Mouse (Mus musculus) spleen, adult 2 months (tissue): ENCODE data around the gene Gm16253.

Experiments used
- CTCF ChIP-seq: fragments of 200-500 bp; IDR thresholded peaks from 2 replicates; pipeline ENCODE4 v1.5.1; 2011; ENCODE audit warnings: mild to moderate bottlenecking, inconsistent platforms; ENCODE audit not compliant: insufficient read depth, insufficient read length, insufficient replicate concordance; ENCODE audit errors: extremely low read depth
- POLR2A ChIP-seq: fragments of 200-500 bp; IDR thresholded peaks from 2 replicates; pipeline ENCODE4 v1.6.1; 2011; ENCODE audit warnings: low read depth, low read length, inconsistent platforms

DNA sequence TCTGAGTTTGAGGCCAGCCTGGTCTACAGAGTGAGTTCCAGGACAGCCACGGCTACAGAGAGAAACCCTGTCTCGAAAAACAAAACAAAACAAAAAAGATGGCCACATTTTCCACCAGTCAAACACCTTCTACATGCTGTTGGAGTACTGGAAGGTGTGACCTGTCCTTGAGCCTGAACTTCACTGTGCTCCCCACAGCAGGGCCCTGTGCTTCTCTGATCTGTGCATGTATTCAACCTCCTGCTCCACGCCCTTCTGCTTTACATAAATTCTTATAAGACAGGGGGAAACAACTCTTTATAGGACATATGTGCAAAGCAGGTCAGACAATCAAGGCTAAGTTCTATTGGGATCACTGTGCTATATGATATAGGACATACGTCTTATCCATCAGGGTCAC is 46.4 kb downstream of the Gm16253 start:
- TF ChIP-seq CTCF (no peak), POLR2A (no peak)
